Mouse (Mus musculus) inflammation-experienced regulatory T-cells, adult 6 months (primary cell): ENCODE data around the gene Rab40b. TPM values are rescaled to one million over a fixed set of nuclear protein-coding genes. Genes with fewer than 3 reads are reported as not detected.

ENCODE experiments used
- ATAC-seq: one replicate; pipeline ENCODE4 v1.8.0; 2017
- polyA plus RNA-seq, 3 experiments: library from polyadenylated mRNA; unstranded; fragments of 100-300 nt; shearing (Covaris generic); gene quantifications; one replicate each; pipeline ENCODE4 v1.2.1; 2017

Rab40b gene
- polyA plus RNA-seq = under 1 TPM in 1 of 3 experiments, not detected in 2; 0.42 TPM

GRCm38 (mm10) chr11:121387750-121388553, at the start of gene Rab40b:
TSS of gene Rab40b (minus strand) at chr11:121388251.
- no peak for ATAC-seq

DNA sequence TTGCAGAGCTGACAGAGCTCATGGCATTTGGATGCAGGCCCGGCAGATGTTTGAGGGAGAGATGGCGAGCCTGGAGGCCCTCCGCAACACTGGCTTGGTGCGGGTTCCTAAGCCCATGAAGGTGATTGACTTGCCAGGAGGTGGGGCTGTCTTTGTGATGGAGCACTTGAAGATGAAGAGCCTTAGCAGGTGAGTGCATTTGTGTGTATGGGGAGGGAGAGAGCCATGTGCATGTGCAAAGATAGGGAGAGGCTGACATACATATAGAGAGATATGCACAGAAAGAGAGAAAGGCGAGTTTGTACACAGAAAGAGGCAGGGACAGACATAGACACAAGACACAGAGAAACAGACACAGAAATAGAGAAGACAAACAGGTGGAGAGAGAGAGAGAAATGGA, 49.2 kb upstream of the Rab40b start:
- no peak for ATAC-seq

DNA sequence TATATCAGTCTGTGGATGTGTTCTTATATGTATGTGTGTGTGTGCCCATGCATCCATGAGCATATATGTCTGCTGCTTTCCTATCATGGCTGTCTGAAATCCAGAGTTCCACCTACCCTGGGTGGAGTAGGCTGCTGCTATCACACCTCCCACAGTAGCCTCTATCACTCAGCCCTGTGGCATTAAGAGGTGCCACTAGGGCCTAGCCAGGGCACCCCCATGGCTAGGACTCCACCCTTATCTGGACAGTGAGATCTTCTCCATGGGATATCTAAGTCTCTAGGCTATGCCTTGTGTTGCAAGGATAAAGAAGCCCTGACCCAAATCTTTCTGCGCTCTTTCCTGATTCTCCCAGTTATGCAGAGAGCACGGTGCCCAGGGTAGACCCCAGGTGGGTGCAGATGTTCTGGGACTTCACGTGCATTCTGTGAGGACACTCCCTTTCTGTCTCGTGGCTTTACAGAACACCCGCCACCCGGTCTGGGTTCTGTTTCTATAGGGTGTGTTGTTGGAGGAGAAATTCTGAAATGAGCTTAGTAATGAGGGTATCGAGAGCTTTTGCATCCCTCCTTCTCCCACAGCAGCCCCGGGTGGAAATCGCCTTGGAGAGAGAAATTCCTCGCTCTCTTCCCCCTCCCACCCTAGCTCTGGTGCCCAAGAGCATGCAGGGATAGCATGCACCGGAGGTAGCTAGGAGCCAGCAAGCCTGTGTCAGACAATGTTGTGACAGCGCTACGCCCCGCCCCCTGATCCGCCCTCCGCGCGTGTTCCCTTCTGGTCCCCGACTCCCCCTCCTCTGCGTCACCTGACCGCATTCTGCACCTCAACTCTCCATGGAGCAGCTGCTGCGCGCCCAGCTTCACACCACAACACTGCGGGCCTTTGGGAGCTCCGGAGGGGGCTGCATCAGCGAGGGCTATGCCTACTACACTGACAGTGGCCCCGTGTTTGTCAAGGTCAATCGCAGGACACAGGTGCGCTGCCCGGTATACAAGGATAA, 46.4 kb upstream of the Rab40b start, which contains the start of gene Fn3k:
Gene Fn3k (plus strand): TSS at position 758 of the 1,000 bp plus-strand sequence.
- peak; percentile 99 for ATAC-seq

GRCm38 (mm10) chr11:121433397-121433796, 45.3 kb upstream of the Rab40b start:
- ATAC-seq = no peak

DNA sequence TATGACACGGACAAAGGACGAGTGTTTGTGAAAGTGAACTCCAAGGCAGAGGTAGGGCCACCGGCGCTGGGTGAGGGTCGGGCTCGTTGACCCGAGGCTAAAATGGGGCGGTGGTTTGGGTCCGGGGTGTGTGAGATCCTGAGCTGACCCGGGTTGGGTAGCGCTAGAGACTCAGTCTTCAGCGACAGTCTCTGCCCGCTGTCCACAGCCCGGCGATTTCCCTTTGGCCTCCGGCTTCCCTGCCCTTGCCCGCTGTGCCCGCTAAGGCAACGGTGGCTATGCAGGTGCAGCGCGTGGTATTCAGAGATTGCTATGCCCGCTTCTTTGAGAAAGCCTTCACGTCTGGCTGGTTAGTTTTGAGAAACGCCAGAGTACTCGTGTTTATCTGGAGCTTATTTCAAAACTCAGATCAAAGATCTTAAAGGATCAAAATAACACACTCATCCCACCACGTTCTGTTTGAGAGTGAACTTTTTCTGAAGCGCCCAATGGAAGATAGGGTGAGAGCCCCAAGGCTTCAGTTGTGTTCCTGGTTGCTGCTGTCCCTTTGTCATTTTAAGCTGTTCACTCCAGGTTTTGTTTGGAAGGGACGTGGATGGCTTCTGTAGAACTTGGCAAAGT, 33.6 kb upstream of the Rab40b start:
- peak; percentile 32 for ATAC-seq

DNA sequence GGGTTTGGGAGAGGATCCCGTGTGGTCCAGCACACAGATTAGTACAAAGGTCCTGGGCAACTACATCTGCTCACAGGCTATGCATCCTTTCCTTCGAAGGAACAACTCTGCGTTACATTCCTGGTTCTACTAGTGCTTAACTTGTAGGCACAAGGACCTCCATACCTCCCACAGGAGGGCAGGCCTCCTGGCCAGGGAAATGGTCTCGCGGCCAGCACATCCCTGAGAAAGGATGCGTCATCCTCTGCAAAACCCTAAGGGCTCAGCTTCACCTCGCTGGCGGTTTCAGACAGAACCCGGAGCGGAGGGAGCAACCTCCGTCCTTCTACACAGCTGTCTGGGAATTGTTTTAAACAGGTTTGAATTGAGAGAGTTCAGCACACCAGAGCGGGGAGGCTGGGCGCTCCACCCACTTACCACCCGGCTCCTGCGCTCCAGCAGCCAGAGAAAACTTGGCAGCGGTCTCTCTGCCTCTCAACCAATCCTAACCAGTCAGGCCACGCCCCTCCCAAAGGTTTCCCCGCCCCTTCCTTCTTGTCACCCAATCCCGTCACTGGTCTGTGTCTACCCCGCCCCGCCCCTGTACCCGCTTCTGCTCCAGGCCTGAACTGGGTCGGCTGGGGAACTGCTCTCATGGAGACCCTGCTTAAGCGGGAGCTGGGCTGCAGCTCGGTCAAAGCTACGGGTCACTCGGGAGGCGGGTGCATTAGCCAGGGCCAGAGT, 32.9 kb upstream of the Rab40b start, which contains the start of gene Fn3krp:
Gene Fn3krp (plus strand): TSS at position 572 of the 723 bp plus-strand sequence.
- peak; percentile 99 for ATAC-seq

DNA sequence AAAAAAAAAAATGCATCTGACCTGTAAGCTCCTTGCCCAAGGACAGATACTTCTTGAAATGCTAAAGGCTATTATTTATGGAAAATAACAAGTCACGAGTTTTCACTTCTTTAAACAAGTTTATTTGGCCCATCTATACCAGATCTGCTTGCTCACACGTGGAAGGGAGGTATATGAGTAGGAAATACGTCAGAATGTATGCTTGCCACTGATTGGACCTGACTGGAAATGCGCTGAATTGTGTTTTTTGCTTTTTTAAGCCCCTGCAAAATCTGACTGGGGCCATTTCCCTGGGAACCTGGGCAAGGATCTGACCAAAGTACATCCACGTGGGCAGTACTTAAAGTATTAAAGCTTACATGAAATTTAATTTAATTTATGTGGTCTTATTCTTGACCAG, 32.3 kb upstream of the Rab40b start:
- ATAC-seq = no peak

DNA sequence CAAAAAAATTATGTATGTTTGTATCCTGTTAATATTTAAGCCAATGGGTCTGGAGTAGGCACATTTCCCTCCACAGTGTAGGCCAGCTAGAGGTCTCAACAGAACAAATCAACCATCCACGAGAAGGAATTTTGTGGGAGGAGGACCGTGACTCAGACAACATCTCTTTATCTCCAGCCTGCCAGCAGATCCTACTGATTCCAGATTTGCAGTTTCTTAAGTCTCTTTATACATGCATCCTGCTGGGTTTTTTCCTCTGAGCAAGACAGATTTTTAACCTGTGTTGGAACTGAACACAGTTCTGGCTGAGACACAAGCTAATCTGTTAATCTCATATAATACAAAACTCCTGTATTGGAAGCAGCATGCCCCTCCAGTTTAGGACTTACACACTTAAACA, 30.9 kb upstream of the Rab40b start:
- ATAC-seq = no peak

DNA sequence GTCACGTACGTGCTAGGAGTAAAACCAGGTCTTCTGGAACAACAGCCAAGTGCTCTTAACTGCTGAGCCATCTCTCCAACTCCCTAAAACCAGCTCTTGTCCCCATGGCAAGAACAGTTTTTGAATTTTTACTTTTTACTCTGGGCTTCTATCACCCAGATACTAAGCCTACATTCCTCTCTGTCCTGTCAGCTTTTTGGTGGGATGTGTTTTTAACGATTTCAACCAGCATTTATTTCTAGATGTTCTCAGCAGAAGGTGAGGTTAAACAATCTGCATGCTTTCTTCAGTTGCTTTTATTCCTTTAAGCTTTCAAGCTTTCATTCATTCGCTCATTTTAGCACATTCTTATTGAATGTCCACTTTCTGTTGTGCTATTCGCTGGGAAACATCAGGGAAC, 29.9 kb upstream of the Rab40b start:
- ATAC-seq = no peak

- ATAC-seq = no peak
These were observed 27.3 kb upstream of the Rab40b start for GRCm38 (mm10) chr11:121415351-121415750.

DNA sequence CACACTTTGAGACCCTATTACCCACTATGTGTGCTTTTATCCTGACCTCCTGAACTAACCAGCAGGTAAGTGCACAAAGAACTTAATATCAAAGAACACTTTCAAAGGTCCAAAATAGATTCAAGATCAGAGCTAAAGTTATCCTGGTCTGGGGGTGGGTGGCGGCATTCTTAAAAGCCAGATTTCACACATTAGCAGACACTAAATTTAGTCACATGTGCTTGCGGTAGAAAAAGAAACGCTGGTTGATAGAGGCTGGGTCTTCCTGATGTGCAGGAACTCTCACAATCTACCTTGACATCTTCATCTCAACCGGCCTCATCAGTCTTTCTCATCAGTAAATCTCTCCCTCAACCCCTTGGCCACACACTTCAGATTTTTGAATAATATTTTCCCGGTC, 26.7 kb upstream of the Rab40b start:
- no peak for ATAC-seq

GRCm38 (mm10) chr11:121407366-121408155, 19.5 kb upstream of the Rab40b start:
- ATAC-seq = no peak

DNA sequence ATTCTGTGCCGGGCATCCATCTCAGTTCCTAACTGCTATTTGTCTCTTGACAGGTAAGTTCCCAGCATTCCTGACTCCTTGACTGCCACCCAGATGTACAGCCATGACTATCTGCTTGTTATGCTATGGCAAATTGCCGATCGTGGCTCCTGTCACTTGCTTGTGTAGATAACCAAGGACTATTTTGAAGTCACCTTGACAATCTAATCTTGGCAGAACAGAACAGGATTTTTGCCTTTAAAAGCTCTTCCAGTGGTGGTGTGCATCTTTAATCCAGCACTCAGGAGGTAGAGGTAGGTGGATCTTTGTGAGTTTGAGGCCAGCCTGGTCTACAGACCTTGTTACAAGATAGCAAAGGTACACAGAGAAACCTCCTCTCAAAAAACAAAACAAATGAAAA, 4.4 kb upstream of the Rab40b start:
- ATAC-seq = no peak

GRCm38 (mm10) chr11:121390793-121391192, 2.7 kb upstream of the Rab40b start:
- no peak for ATAC-seq

DNA sequence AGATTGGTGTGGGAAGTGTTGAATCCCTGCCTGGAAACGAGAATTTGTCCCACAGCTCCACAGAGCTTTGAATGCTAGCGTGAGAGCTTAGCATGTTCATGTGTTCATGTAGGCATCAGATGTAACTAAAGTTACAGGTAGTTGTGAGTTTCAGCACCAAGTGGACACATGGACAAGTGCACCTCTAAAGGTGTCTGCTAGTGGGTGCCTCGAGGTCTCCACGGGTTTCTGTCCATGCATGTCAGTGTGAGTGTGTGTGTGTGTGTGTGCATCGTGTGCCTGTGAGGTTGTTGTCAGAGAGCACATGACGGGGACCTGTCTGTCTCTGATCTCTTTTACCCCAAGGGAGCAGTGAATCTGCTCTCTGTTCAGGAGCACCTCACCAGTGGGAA, 499 bp upstream of the Rab40b start:
- ATAC-seq = no peak

GRCm38 (mm10) chr11:121380294-121380693, 7.8 kb downstream of the Rab40b start:
- ATAC-seq = no peak

DNA sequence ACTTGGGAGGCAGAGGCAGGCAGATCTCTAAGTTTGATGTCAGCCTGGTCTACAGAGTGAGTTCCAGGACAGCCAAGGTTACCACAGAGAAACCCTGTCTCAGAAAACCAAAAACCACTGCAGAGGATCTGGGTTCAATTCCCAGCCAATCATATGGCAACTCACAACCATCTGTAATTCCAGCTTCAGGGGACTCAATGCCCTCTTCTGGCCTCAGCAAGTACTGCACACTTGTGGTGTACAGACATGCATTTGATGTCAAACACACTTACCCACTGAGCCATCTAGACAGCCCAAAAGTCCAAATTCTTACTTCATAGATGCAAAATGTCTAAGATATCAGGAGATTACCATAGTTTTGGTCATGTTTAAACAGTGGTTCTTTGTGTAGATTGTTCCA, 9.4 kb downstream of the Rab40b start:
- no peak for ATAC-seq

GRCm38 (mm10) chr11:121373305-121373704, 14.7 kb downstream of the Rab40b start:
- no peak for ATAC-seq

GRCm38 (mm10) chr11:121370337-121370994, 17.6 kb downstream of the Rab40b start:
- no peak for ATAC-seq

- no peak for ATAC-seq
These were observed 18.4 kb downstream of the Rab40b start for GRCm38 (mm10) chr11:121369622-121370021.

- no peak for ATAC-seq
These were observed 19.3 kb downstream of the Rab40b start for GRCm38 (mm10) chr11:121368731-121369130.
